Mouse (Mus musculus): ENCODE data around the gene Cdiptos.

Gene Cdiptos

GRCm38 (mm10) chr7:126976878-126977459, 1.1 kb upstream of the Cdiptos start:
- DNase-seq (ENCODE audit: low spot score in 2 of 2), result no peak

- no peak for DNase-seq (ENCODE audit: low spot score in 2 of 2)
Measured at GRCm38 (mm10) chr7:126975893-126975949, 177 bp downstream of the Cdiptos start, which contains the start of gene Cdipt. Gene Cdipt (plus strand): TSS chr7:126975914.

- DNase-seq (ENCODE audit: low spot score in 2 of 2), result no peak
Measured at GRCm38 (mm10) chr7:126975493-126975892, 405 bp downstream of the Cdiptos start.

- DNase-seq (ENCODE audit: low spot score in 2 of 2), result no peak
Measured at GRCm38 (mm10) chr7:126967361-126967760, 8.5 kb downstream of the Cdiptos start.

GRCm38 (mm10) chr7:126965568-126965967, 10.3 kb downstream of the Cdiptos start:
- no peak for DNase-seq (ENCODE audit: low spot score in 2 of 2)

DNA sequence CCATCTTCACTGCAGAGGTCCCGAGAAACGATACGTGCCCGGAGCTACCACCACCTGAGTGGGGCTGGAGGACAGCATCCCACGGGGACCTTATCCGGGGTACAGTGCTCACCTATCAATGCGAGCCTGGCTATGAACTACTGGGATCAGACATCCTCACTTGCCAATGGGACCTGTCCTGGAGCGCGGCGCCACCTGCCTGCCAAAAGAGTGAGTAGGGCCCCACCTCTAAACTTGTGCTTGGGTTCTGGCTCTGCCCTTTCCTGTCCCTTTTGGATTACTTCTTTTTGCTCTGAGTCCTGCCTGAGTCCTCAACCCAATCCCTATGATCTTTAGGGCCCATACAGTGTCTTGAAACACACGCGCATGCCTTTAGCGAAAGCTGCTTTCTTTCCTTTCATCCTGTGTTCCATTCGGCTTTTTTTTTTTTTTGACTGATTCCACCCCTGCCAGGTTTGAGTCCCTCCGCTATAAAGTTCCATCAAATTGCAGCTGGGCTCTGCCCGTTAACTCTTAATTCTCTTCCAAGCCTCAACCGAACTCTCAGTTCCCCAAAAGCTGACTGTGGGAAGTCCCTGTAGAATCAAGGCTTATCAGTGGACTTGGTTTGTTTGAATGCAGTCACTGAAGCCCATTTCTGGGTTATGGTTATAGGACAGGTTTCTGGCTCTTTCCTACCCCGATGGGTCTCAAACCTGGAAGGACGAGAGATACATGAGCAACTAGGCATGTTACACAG, 12.2 kb downstream of the Cdiptos start:
- DNase-seq (ENCODE audit: low spot score in 2 of 2), result no peak

- DNase-seq (ENCODE audit: low spot score in 2 of 2), result no peak
Measured at GRCm38 (mm10) chr7:126961965-126962364, 13.9 kb downstream of the Cdiptos start.

- no peak for DNase-seq (ENCODE audit: low spot score in 2 of 2)
Measured at GRCm38 (mm10) chr7:126961095-126961494, 14.8 kb downstream of the Cdiptos start.

DNA sequence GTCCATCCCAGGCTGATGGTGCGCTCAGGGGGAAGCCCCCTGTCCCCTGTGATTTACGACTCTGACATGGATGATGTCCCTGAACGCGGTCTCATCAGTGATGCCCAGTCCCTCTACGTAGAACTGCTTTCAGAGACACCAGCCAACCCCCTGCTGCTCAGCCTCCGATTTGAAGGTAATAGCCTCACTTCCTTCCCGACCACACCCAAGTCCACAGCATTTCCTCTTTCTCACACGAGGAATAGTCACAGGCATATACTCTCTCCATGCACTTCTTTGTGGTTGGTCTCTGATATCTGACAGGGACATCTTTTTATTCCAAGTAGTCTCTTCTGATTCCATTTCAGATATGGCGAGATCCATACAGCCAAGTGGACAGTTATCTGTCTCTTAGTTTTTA, 16.1 kb downstream of the Cdiptos start:
- no peak for DNase-seq (ENCODE audit: low spot score in 2 of 2)

DNA sequence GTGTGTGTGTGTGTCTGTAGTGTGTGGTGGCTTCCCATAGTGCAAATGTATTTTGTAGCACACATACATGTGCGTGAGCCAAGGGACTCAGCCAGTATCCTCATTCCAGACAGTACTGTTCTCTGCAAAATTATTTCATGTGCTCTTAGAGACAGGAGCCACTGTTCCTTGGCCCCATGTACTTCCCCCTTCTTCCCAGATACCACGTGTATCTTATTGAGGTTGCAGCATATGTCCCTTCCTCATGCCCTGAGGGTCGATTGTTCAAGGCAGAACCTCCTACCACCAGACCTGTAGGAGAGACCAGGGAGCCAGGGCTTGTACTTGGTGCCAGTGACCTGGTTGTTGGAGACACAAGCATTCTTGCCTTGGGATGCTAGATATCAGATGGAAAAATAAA, 20.8 kb downstream of the Cdiptos start:
- no peak for DNase-seq (ENCODE audit: low spot score in 2 of 2)

DNA sequence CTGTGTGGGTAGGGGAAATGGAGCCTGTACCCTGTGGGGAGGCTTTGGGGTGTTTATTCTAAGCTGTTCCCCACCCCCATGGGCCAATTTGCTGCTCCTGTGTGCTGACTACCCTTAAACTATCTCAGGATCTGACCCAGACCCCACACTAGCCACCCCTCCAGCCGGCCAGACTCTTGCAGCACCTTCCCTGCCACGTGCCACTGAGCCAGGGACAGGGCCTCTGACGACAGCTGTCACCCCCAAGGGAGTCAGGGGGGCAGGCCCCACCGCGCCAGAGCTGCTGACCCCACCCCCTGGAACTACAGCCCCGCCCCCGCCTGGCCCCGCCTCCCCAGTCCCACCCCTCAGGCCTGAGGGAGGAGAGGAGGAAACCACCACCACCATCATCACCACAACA, 23.3 kb downstream of the Cdiptos start:
- no peak for DNase-seq (ENCODE audit: low spot score in 2 of 2)

DNA sequence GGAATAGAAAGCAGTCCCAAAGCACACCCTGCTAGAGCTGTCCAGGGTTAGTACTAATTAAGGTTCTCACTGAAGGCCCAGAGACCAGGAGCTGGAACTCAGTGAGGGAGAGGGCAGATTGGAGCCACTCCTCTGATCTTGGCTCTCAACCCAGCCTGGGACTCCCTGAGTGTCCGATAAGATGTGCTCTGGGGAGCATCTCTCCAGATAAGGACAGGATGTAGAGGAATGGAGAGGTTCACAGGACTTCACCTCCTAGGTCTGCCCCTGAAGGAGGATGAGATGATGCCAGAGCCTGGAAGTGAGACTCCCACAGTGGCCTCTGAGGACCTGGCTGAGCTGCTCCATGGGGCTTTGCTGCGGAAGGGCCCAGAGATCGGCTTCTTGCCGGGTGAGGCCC, 24.2 kb downstream of the Cdiptos start:
- DNase-seq (ENCODE audit: low spot score in 2 of 2), result no peak

- DNase-seq (ENCODE audit: low spot score in 2 of 2), result no peak
Measured at GRCm38 (mm10) chr7:126950647-126951615, 25.0 kb downstream of the Cdiptos start.

DNA sequence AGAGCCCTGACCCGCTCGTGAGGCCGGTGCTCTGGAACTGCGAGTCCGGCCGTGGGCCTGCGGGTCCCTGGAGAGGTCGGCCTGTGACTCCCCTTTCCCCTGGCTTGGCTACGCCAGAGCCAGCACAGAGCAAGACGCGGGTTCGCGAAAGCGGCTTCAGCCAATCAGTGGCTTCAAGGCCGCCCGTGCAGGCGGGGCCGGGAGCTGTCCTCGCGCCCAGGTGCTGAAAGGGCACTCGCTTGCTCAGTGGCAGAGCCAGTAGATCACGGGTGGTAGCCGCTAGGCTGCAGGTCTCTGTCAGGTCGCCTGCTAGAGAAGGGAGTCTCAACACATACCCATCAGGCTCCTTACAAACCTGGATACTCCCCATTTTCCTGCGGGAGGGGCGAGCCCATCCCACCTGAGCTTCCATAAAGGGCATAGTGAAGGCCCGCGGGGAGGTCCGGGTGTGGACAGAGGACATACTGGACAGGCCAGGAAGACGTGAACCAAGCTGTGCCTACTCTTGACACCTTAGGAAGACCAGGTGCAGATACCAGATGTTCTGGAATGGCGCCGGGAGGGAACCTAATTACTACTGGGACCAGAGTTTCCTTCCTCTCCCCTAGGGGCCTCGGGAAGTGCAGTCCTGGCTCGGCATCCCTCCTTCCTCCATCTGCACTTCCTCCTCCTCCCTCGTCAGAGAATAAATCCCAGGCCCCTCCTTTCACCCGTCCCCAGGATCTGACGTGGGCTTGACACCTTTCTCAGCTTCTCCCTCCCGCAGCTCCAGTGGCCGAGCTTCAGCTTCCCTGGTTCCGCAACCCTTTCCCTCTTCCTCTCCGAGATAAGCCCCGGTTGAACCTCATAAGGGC, 25.9 kb downstream of the Cdiptos start, which contains the start of gene Sez6l2:
Gene Sez6l2 (plus strand): TSS at position 771 of the 854 bp plus-strand sequence.
- peak; percentile 81 to 90 for DNase-seq (ENCODE audit: low spot score in 2 of 2)

DNA sequence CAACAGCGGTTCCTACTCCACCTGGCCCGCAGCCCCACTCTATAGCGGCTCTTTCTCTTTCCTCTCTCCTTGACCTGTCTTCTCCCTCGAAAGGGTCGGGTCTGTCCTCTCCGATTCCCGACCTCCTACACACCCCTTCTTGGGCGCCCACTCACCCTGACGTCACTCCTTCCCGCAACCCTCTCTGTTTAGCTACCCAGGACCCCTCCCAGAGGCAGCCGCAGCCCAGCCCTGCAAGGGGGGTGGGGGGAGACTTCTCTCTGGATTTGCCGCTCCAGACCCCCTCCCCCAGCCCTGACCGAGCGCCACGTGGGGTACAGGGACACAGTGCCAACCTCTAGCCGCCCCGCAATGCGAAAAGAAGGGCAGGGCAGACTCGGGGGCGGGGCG, 26.5 kb downstream of the Cdiptos start, which contains the start of gene Asphd1:
Gene Asphd1 (minus strand): TSS at position 180 of the 390 bp plus-strand sequence.
- DNase-seq (ENCODE audit: low spot score in 2 of 2), result no peak

- no peak for DNase-seq (ENCODE audit: low spot score in 2 of 2)
Measured at GRCm38 (mm10) chr7:126948626-126949025, 27.3 kb downstream of the Cdiptos start.

- DNase-seq (ENCODE audit: low spot score in 2 of 2), result peak in 1 of 2 experiments; percentile 46
Measured at GRCm38 (mm10) chr7:126946530-126946929, 29.4 kb downstream of the Cdiptos start.

- no peak for DNase-seq (ENCODE audit: low spot score in 2 of 2)
Measured at GRCm38 (mm10) chr7:126941801-126942200, 34.1 kb downstream of the Cdiptos start.

DNA sequence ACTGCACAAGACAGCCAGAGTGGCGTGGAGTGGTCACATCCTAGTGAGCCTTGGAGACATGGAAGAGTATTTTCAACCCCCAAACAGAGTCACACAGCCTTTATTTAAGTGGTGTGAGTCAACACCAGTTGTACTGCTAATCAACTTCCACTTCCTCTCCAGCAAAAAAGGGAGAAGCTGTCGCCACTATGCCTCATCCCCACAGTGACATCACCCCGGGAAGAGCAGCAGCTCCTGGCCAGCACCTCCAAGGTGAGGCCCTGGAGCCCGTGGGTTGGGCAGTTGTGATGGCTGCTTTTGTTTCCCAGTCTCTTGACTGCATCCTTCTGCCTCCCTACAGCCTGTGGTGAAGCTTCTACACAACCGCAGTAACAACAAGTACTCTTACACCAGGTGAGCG, 34.7 kb downstream of the Cdiptos start:
- DNase-seq (ENCODE audit: low spot score in 2 of 2), result no peak

DNA sequence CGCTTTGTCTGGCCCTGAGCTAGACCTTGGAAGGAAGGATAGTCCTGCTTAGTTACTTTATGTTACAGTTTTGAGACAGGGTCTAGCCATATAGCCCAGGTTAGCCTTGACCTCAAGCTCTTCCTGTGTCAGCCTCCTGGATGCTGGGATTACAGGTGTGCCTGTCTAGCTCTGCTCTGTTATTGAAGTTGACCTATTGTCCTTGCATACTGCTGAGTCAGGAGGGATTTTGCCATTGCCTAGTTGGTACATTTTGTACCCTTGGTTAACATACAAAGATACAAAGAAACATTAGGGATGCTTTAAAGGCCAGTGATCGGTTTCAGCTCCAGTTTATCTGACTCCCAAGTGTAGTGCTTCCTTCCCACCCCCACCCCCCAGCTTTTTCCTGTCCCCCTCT, 43.2 kb downstream of the Cdiptos start:
- no peak for DNase-seq (ENCODE audit: low spot score in 2 of 2)

DNA sequence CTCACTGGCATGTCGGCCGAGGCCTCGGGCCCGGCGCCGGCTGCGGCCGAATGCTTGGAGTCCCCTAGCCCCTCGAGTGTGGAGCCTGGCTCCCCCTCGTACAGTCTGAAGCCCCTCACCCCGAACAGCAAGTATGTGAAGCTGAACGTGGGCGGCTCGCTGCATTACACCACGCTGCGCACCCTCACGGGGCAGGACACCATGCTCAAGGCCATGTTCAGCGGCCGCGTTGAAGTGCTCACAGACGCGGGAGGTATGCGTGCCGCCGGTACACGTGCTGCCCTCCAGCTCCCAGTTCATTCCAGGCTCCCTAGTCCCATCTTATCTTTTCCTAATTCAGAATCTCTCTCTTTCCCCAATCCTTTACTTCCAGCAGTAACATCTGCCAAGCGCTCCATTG, 46.9 kb downstream of the Cdiptos start:
- peak in 1 of 2 experiments; percentile 25 for DNase-seq (ENCODE audit: low spot score in 2 of 2)

Measured in spleen, postnatal 14 days (tissue).